Mouse (Mus musculus) forebrain, postnatal 0 days (tissue): ENCODE measurements around the gene Slc13a2. TPM values are rescaled to one million over a fixed set of nuclear protein-coding genes. Genes with fewer than 3 reads are reported as not detected.

Source experiments
- ATAC-seq: fragments of 200-750 bp; cut with Nextera tagmentation; 2 replicates; pipeline ENCODE4 v1.8.0; 2017; ENCODE audit warnings: mild to moderate bottlenecking, moderate library complexity
- DNase-seq: peaks from one replicate; pipeline ENCODE4 v3.0.0-alpha.2; 2015
- H3K27ac ChIP-seq: fragments of 300-500 bp; sonication (generic); 2 replicates; pipeline ENCODE4 v1.5.1; 2014; ENCODE audit warnings: low read depth, mild to moderate bottlenecking, antibody characterized with exemption, low read length, moderate library complexity, mixed read lengths
- H3K27me3 ChIP-seq: fragments of 300-500 bp; sonication (generic); 2 replicates; pipeline ENCODE4 v1.6.1; 2014; ENCODE audit warnings: mild to moderate bottlenecking, low read length, mixed read lengths; ENCODE audit not compliant: insufficient read depth
- H3K36me3 ChIP-seq: fragments of 300-500 bp; sonication (generic); 2 replicates; pipeline ENCODE4 v1.6.1; 2014; ENCODE audit warnings: mild to moderate bottlenecking, moderate library complexity; ENCODE audit not compliant: insufficient read depth
- H3K4me1 ChIP-seq: fragments of 300-500 bp; sonication (generic); 2 replicates; pipeline ENCODE4 v1.6.1; 2014; ENCODE audit warnings: antibody characterized with exemption; ENCODE audit not compliant: insufficient read depth
- H3K4me2 ChIP-seq: fragments of 300-500 bp; sonication (generic); 2 replicates; pipeline ENCODE4 v1.6.1; 2014; ENCODE audit warnings: low read depth, mild to moderate bottlenecking, moderate library complexity
- H3K4me3 ChIP-seq: fragments of 300-500 bp; sonication (generic); 2 replicates; pipeline ENCODE4 v1.5.1; 2014; ENCODE audit warnings: low read depth, low read length, mixed read lengths
- H3K9ac ChIP-seq: fragments of 300-500 bp; sonication (generic); 2 replicates; pipeline ENCODE4 v1.6.1; 2014; ENCODE audit warnings: mild to moderate bottlenecking
- H3K9me3 ChIP-seq: fragments of 300-500 bp; sonication (generic); 2 replicates; pipeline ENCODE4 v1.6.1; 2016; ENCODE audit warnings: low read length
- CTCF ChIP-seq: sonication (generic); IDR thresholded peaks from 2 replicates; pipeline ENCODE4 v1.5.1; 2016; ENCODE audit warnings: antibody characterized with exemption, control low read depth, low read depth
- WGBS: fragments of 180-500 bp; shearing (Covaris S2); extraction: QIAGEN DNeasy Blood & Tissue Kit; methylation state at CpG from one replicate; pipeline ENCODE4 v1.1.7; 2014; 5-methylcytosine and 5-hydroxymethylcytosine counted together
- polyA plus RNA-seq: library from polyadenylated mRNA; unstranded; fragments of >200 nt; fragmentation: Nextera tagmentation; extraction: Ambion mirVana; gene quantifications from 2 replicates; pipeline ENCODE4 v1.2.1, GENCODE M21; 2015
- total RNA-seq: library from RNA; depleted of rRNA; stranded (reverse); fragments of >200 nt; gene quantifications from 2 replicates; pipeline ENCODE4 v1.2.3, GENCODE M21; 2014; rRNA removed

Slc13a2 gene
- total RNA-seq (not detected in 2 replicates), polyA plus RNA-seq (not detected in 2 replicates)

GRCm38 (mm10) chr11:78422055-78422819 is at the start of gene Slc13a2:
TSS of gene Slc13a2 (minus strand) at chr11:78422217.
- ATAC-seq, result no peak
- 31% methylated on average over 13 of the region's 13 CpGs for WGBS

GRCm38 (mm10) chr11:78471326-78472103 is 49.5 kb upstream of the Slc13a2 start:
- Histone ChIP-seq H3K9me3 (no peaks in the 10 kb centered on the region), H3K4me3 (no peak overlapping the region), H3K4me2 (no peak overlapping the region), H3K4me1 (peaks cover 4% of the 10 kb centered on the region; the same call in 1 of the 2 replicates), H3K36me3 (peaks cover 31% of the 10 kb centered on the region), H3K27me3 (no peaks in the 10 kb centered on the region), H3K27ac (no peak overlapping the region), H3K9ac (no peak overlapping the region)
- WGBS, result 90% methylated on average over 10 of the region's 10 CpGs
- no peak for DNase-seq
- TF ChIP-seq CTCF, result no peak
- no peak for ATAC-seq

More at GRCm38 (mm10) chr11:78422055-78422819, at the start of gene Slc13a2:
- no peaks in the 10 kb centered on the region for H3K9me3 ChIP-seq
- H3K36me3 ChIP-seq, result no peaks in the 10 kb centered on the region
- no peaks in the 10 kb centered on the region for H3K27me3 ChIP-seq
- H3K4me1 ChIP-seq, result no peaks in the 10 kb centered on the region
- H3K4me3 ChIP-seq, result no peak within 1 kb of the TSS
- no peak within 1 kb of the TSS for H3K4me2 ChIP-seq
- no peak within 1 kb of the TSS for H3K27ac ChIP-seq
- no peak for TF ChIP-seq CTCF
- H3K9ac ChIP-seq, result no peak within 1 kb of the TSS
- no peak for DNase-seq

- H3K27ac ChIP-seq, result no peak overlapping the region
- 68% methylated on average over 3 of the region's 3 CpGs for WGBS
- no peak overlapping the region for H3K9ac ChIP-seq
Observed at GRCm38 (mm10) chr11:78467932-78468331, 45.9 kb upstream of the Slc13a2 start.

GRCm38 (mm10) chr11:78467515-78467914 is 45.5 kb upstream of the Slc13a2 start:
- DNase-seq (no peak), ATAC-seq (no peak)
- no peak overlapping the region for H3K4me2 ChIP-seq
- peaks cover 8% of the 10 kb centered on the region for H3K36me3 ChIP-seq
- H3K4me1 ChIP-seq, result peaks cover 11% of the 10 kb centered on the region; the same call in 1 of the 2 replicates
- 91% methylated on average over 7 of the region's 7 CpGs for WGBS
- TF ChIP-seq CTCF, result no peak
- no peak overlapping the region for H3K4me3 ChIP-seq
- H3K27me3 ChIP-seq, result no peaks in the 10 kb centered on the region
- H3K27ac ChIP-seq, result no peak overlapping the region
- no peak overlapping the region for H3K9ac ChIP-seq
- no peaks in the 10 kb centered on the region for H3K9me3 ChIP-seq

More at GRCm38 (mm10) chr11:78467932-78468331, 45.9 kb upstream of the Slc13a2 start:
- DNase-seq (no peak), ATAC-seq (no peak)
- no peaks in the 10 kb centered on the region for H3K9me3 ChIP-seq
- no peaks in the 10 kb centered on the region for H3K27me3 ChIP-seq
- H3K4me3 ChIP-seq, result no peak overlapping the region
- no peak overlapping the region for H3K4me2 ChIP-seq
- TF ChIP-seq CTCF, result no peak
- peaks cover 12% of the 10 kb centered on the region for H3K36me3 ChIP-seq
- H3K4me1 ChIP-seq, result peaks cover 11% of the 10 kb centered on the region; the same call in 1 of the 2 replicates

GRCm38 (mm10) chr11:78466242-78466912 is 44.4 kb upstream of the Slc13a2 start:
- H3K9me3 ChIP-seq, result no peaks in the 10 kb centered on the region
- peak overlapping the region; percentile 71; the same call in 1 of the 2 replicates for H3K27ac ChIP-seq
- H3K4me1 ChIP-seq, result peaks cover 11% of the 10 kb centered on the region; the same call in 1 of the 2 replicates
- H3K4me2 ChIP-seq, result peak overlapping the region; percentile 66
- peak overlapping the region; percentile 65 for H3K9ac ChIP-seq
- DNase-seq (no peak), ATAC-seq (no peak; the same call in 1 of the 2 replicates)
- 49% methylated on average over 23 of the region's 23 CpGs for WGBS
- H3K4me3 ChIP-seq, result peak overlapping the region; percentile 50
- no peaks in the 10 kb centered on the region; the same call in 1 of the 2 replicates for H3K36me3 ChIP-seq
- no peak for TF ChIP-seq CTCF
- H3K27me3 ChIP-seq, result no peaks in the 10 kb centered on the region

GRCm38 (mm10) chr11:78465568-78466180 is 43.7 kb upstream of the Slc13a2 start, which contains the start of gene Slc46a1:
TSS of gene Slc46a1 (plus strand) at chr11:78465697.
- H3K27ac ChIP-seq, result peak within 1 kb of the TSS; percentile 71
- H3K4me1 ChIP-seq, result peaks cover 11% of the 10 kb centered on the region; the same call in 1 of the 2 replicates
- no peaks in the 10 kb centered on the region for H3K27me3 ChIP-seq
- no peak for TF ChIP-seq CTCF
- H3K4me2 ChIP-seq, result peak within 1 kb of the TSS; percentile 66
- DNase-seq (peak; percentile 85), ATAC-seq (peak; percentile 93)
- H3K9me3 ChIP-seq, result no peaks in the 10 kb centered on the region
- peak within 1 kb of the TSS; percentile 65 for H3K9ac ChIP-seq
- peak within 1 kb of the TSS; percentile 50 for H3K4me3 ChIP-seq
- H3K36me3 ChIP-seq, result no peaks in the 10 kb centered on the region
- WGBS, result under 1% methylated on average over 41 of the region's 41 CpGs
